Mouse (Mus musculus) MEL (cell line): Measurements from ENCODE around the gene Ccdc50.

ENCODE experiments used
- BHLHE40 ChIP-seq: IDR thresholded peaks from 2 replicates; pipeline ENCODE4 v1.6.1; 2012; ENCODE audit warnings: low read depth, mild to moderate bottlenecking, inconsistent platforms, low read length, improper control_type of control experiment, borderline replicate concordance
- CHD1 ChIP-seq: IDR thresholded peaks from 2 replicates; pipeline ENCODE4 v1.6.1; 2012; ENCODE audit warnings: low read depth, mild to moderate bottlenecking, inconsistent platforms, low read length, improper control_type of control experiment
- CTCF ChIP-seq, 3 experiments: IDR thresholded peaks in 2 of 3; conservative IDR thresholded peaks in 1 of 3; 2 replicates each; pipeline ENCODE4 v1.5.1; 2011 to 2012; ENCODE audit warnings: low read length in 3 of 3, low read depth in 2 of 3, mild to moderate bottlenecking in 2 of 3, improper control_type of control experiment in 1 of 3, inconsistent platforms in 1 of 3, mixed read lengths in 1 of 3, moderate library complexity in 1 of 3; ENCODE audit not compliant: control insufficient read depth in 1 of 3, insufficient read depth in 1 of 3, poor library complexity in 1 of 3, severe bottlenecking in 1 of 3
- E2F4 ChIP-seq: IDR thresholded peaks from 2 replicates; pipeline ENCODE4 v1.6.1; 2011; ENCODE audit warnings: low read depth, low read length, improper control_type of control experiment, borderline replicate concordance
- MXI1 ChIP-seq: IDR thresholded peaks from 2 replicates; pipeline ENCODE4 v1.6.1; 2011; ENCODE audit warnings: mild to moderate bottlenecking, low read depth, low read length, improper control_type of control experiment
- NRF1 ChIP-seq: IDR thresholded peaks from 2 replicates; pipeline ENCODE4 v1.6.1; 2014; ENCODE audit warnings: low read depth, mild to moderate bottlenecking, inconsistent platforms, low read length, improper control_type of control experiment, moderate library complexity; ENCODE audit not compliant: poor library complexity, insufficient read depth, severe bottlenecking
- POLR2A ChIP-seq, 2 experiments: IDR thresholded peaks; 2 replicates each; pipeline ENCODE4 v1.6.1; 2011 to 2012; ENCODE audit warnings: low read length in 2 of 2, mild to moderate bottlenecking in 2 of 2, control low read depth in 1 of 2, improper control_type of control experiment in 1 of 2, low read depth in 1 of 2, moderate library complexity in 1 of 2; ENCODE audit not compliant: control insufficient read depth in 1 of 2, insufficient read depth in 1 of 2, poor library complexity in 1 of 2

- TF ChIP-seq MXI1: no peak
- no peak for TF ChIP-seq BHLHE40
- TF ChIP-seq CHD1: no peak
- no peak for TF ChIP-seq NRF1
- no peak for TF ChIP-seq E2F4
- TF ChIP-seq CTCF (IDR thresholded peaks at IDR 0.05 in 2 of 3, conservative IDR thresholded peaks at IDR 0.05 in 1 of 3; ENCODE audit: control insufficient read depth in 1 of 3, insufficient read depth in 1 of 3, low read depth in 2 of 3, low read length in 3 of 3, poor library complexity in 1 of 3, severe bottlenecking in 1 of 3): no peak
- TF ChIP-seq POLR2A (IDR thresholded peaks at IDR 0.05; ENCODE audit: control insufficient read depth in 1 of 2, insufficient read depth in 1 of 2, low read depth in 1 of 2, low read length in 2 of 2, poor library complexity in 1 of 2): no peak
Measured at GRCm38 (mm10) chr16:27389534-27390282, 1.0 kb downstream of the Ccdc50 start.
